Mouse (Mus musculus): ENCODE data around the gene Plekhg3.
A peak's percentile ranks its signal among the peaks of the same experiment; 100 is the strongest.

- TF ChIP-seq CTCF (IDR thresholded peaks at IDR 0.05; ENCODE audit: low read depth, low read length): no peak
- no peak for TF ChIP-seq GATA1 (IDR thresholded peaks at IDR 0.05; ENCODE audit: borderline replicate concordance, low read length)
- TF ChIP-seq TAL1 (conservative IDR thresholded peaks at IDR 0.05; ENCODE audit: low read depth, low read length): no peak
- TF ChIP-seq POLR2AphosphoS5 (IDR thresholded peaks at IDR 0.05; ENCODE audit: insufficient replicate concordance, low read depth, low read length): 0 out of 2 replicates have a peak, but pooled peaks have one; percentile 43
- TF ChIP-seq GATA2 (IDR thresholded peaks at IDR 0.05; ENCODE audit: borderline replicate concordance, low read depth, low read length): no peak
These were observed 62.6 kb downstream of the Plekhg3 start for GRCm38 (mm10) chr12:76593254-76593653.
